Mouse (Mus musculus) limb, embryonic 13.5 days (tissue): ENCODE measurements around the gene Prdx5. TPM values are rescaled to one million over a fixed set of nuclear protein-coding genes. Genes with fewer than 3 reads are reported as not detected.
A peak's percentile ranks its signal among the peaks of the same experiment; 100 is the strongest.

Experiments
- ATAC-seq: fragments of 200-750 bp; cut with Nextera tagmentation; 2 replicates; pipeline ENCODE4 v1.8.0; 2017; ENCODE audit warnings: low read depth, moderate number of reproducible peaks, moderate TSS enrichment; ENCODE audit not compliant: low FRiP score
- H3K27ac ChIP-seq: fragments of 300-500 bp; sonication (generic); 2 replicates; pipeline ENCODE4 v1.5.1; 2015; ENCODE audit warnings: inconsistent platforms, mild to moderate bottlenecking, moderate library complexity
- H3K27me3 ChIP-seq: fragments of 300-500 bp; sonication (generic); 2 replicates; pipeline ENCODE4 v1.6.1; 2015; ENCODE audit warnings: mild to moderate bottlenecking, inconsistent platforms
- H3K36me3 ChIP-seq: fragments of 300-500 bp; sonication (generic); 2 replicates; pipeline ENCODE4 v1.6.1; 2015; ENCODE audit warnings: inconsistent platforms, mild to moderate bottlenecking, moderate library complexity
- H3K4me1 ChIP-seq: fragments of 300-500 bp; sonication (generic); 2 replicates; pipeline ENCODE4 v1.6.1; 2015; ENCODE audit warnings: inconsistent platforms
- H3K4me2 ChIP-seq: fragments of 300-500 bp; sonication (generic); replicated peaks from 2 replicates; pipeline ENCODE4 v1.6.1; 2015; ENCODE audit warnings: inconsistent platforms, mild to moderate bottlenecking, moderate library complexity
- H3K4me3 ChIP-seq: fragments of 300-500 bp; sonication (generic); 2 replicates; pipeline ENCODE4 v1.5.1; 2015; ENCODE audit warnings: moderate library complexity, mild to moderate bottlenecking, inconsistent platforms
- H3K9ac ChIP-seq: fragments of 300-500 bp; sonication (generic); 2 replicates; pipeline ENCODE4 v1.6.1; 2015; ENCODE audit warnings: mild to moderate bottlenecking, inconsistent platforms
- H3K9me3 ChIP-seq: fragments of 300-500 bp; sonication (generic); 2 replicates; pipeline ENCODE4 v1.6.1; 2016; ENCODE audit warnings: inconsistent platforms
- WGBS: fragments of 180-500 bp; shearing (Covaris S2); methylation state at CpG from one replicate; pipeline ENCODE4 v1.1.7; 2015; 5-methylcytosine and 5-hydroxymethylcytosine counted together
- polyA plus RNA-seq: library from polyadenylated mRNA; unstranded; fragments of >200 nt; fragmentation: Nextera tagmentation; extraction: Ambion mirVana; gene quantifications from 2 replicates; pipeline ENCODE4 v1.2.1, GENCODE M21; 2015

The Prdx5 gene
- polyA plus RNA-seq, 1 experiment from 2014 or later, result 223 TPM

DNA sequence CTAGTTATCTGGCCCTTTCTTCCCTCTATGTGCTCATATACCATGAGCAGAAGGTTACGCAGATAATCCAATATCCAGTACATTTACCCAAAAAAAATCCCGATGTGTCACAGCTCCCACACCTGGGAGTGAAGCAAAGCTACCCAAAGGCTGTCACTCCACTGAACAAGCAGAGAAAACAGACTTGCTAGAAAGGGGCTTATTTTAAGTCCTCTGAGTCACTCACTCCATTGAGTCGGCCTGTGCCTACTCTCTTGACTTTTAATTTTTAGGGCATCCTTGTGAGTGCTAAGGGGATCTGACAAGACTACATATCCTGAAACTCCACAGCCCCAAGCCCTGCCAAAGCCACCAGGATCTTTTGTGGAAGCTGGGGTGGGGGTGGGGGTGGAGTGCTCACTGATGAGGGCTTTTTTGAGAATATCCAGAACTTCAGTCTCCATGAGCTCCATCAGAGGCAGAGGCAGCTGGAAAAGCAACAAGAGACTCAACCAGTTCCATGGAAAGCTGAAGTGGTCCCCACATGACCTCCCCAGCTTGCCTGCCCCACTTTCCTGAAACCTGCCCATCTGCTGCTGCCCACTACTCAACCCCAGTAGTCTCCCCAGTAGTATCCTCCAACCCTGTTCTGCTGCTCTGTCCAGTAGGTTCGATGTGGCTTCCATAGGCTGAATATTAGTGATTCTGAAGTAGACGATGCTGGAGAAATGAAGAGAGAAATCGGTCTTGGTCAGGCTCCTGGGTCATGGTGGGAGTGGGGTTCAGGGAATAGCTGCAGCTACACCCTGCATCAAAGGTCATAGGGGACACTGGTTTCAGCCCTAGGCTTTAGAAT lies 13.2 kb upstream of the Prdx5 start:
- H3K9me3 ChIP-seq, result no peaks in the 10 kb centered on the region
- H3K9ac ChIP-seq, result no peak overlapping the region
- H3K4me3 ChIP-seq, result peak overlapping the region; percentile 78; the same call in 1 of the 2 replicates
- H3K36me3 ChIP-seq, result no peaks in the 10 kb centered on the region
- no peak overlapping the region for H3K27ac ChIP-seq
- 61% methylated on average over 6 of the region's 6 CpGs for WGBS
- H3K27me3 ChIP-seq, result peaks cover 57% of the 10 kb centered on the region
- H3K4me1 ChIP-seq, result peaks cover 43% of the 10 kb centered on the region
- no peak for ATAC-seq
- peak overlapping the region; percentile 92 for H3K4me2 ChIP-seq

DNA sequence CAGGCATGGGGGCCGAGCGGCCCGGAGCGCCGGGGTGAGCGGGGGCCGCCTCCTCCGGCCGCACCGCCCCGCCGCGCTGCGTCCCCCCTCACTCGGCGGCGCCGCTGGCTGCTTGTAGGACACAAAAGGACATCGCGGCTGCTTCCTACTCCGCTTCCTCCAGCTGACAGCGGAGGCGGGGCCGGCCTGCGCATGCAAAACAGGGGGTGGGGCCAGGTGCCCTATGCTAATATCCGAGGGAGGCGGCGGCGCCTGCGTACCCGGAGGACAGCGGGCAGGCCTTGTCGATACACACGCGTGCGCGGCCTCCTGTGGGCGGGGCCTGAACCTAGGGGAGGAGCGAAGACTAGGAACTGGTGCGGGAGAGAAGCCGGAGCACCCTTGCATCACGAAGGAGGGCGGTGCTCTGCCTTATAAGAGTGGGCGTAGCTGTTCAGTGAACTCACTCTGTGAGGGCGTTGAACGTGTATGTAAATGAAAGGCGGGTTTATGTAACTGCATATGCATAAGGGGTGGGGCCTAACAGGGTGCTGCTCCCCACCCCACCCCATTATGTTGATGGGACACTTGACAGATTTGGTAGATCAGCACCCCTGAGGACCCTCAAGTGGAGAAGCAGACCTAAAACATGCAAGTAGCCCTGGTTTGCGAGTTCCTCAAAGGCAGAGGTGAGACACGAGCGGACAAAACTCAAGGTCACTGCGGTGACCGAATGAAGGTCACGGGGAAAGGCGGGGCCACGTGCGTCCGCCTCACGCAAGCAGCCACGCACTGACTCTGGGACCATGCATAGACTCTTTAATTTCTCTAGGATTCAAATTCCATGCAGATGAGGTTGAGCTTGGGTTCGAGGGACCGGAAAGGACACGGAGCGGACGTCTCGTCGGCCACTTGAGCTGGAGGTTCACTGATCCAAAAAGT lies 12.0 kb upstream of the Prdx5 start, which contains the start of gene Esrra:
Gene Esrra, minus strand, starts transcription at position 167 of the 921 bp plus-strand sequence.
- under 1% methylated on average over 58 of the region's 66 CpGs for WGBS
- Histone ChIP-seq H3K27ac (peak within 1 kb of the TSS; percentile 22; the same call in 1 of the 2 replicates), H3K36me3 (no peaks in the 10 kb centered on the region), H3K4me1 (peaks cover 39% of the 10 kb centered on the region), H3K27me3 (peaks cover 45% of the 10 kb centered on the region), H3K4me2 (peak within 1 kb of the TSS; percentile 92), H3K9me3 (no peaks in the 10 kb centered on the region), H3K4me3 (peak within 1 kb of the TSS; percentile 78), H3K9ac (peak within 1 kb of the TSS; percentile 74)
- ATAC-seq, result peak; percentile 94

DNA sequence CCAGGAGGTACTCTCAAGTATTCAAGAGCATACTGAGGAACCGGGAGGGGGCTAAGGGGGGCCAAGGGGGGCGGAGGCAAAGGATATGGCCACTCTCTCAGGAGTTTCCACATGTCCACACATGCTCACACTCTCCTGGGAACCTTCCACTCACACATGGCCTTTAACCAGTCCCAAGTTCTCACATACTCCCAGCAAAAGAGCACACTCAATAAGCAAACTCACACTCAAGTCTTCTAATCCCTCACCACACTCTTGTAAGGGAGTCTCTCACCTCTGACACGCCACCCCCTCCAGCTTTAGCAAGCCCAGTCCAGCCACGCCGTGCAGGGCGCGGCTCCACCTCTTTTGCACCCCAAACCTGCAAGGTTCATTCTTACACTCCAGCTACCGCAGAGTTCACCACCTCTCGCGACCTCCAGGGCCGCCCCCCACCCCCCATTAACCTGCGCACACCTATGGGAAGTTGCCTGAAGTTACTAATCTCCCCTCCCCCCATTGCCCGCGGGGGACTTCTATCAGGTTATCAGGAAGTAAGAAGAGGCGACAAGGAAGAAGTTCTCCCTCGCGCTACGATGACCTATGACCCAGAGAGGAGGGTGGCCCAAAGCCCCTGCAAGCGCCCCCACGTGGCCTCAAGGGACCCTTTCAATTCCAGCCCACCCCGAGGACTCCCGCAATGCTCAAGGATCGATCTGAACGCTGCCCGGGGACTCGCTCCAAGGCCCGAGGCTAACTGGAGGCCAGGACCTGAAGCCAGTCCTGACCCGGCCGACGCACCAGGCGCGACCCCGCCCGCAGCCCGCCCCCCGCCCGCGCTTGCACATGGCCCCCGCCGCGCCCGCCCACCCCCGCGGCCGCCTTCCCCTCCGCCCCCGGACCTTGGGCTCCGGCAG lies 11.1 kb upstream of the Prdx5 start:
- Histone ChIP-seq H3K4me2 (peak overlapping the region; percentile 92), H3K9me3 (no peaks in the 10 kb centered on the region), H3K9ac (peak overlapping the region; percentile 74), H3K4me3 (peak overlapping the region; percentile 78), H3K27me3 (peaks cover 36% of the 10 kb centered on the region), H3K4me1 (peaks cover 33% of the 10 kb centered on the region), H3K36me3 (no peaks in the 10 kb centered on the region), H3K27ac (peak overlapping the region; percentile 22; the same call in 1 of the 2 replicates)
- WGBS, result 2% methylated on average over 47 of the region's 48 CpGs
- ATAC-seq, result no peak

DNA sequence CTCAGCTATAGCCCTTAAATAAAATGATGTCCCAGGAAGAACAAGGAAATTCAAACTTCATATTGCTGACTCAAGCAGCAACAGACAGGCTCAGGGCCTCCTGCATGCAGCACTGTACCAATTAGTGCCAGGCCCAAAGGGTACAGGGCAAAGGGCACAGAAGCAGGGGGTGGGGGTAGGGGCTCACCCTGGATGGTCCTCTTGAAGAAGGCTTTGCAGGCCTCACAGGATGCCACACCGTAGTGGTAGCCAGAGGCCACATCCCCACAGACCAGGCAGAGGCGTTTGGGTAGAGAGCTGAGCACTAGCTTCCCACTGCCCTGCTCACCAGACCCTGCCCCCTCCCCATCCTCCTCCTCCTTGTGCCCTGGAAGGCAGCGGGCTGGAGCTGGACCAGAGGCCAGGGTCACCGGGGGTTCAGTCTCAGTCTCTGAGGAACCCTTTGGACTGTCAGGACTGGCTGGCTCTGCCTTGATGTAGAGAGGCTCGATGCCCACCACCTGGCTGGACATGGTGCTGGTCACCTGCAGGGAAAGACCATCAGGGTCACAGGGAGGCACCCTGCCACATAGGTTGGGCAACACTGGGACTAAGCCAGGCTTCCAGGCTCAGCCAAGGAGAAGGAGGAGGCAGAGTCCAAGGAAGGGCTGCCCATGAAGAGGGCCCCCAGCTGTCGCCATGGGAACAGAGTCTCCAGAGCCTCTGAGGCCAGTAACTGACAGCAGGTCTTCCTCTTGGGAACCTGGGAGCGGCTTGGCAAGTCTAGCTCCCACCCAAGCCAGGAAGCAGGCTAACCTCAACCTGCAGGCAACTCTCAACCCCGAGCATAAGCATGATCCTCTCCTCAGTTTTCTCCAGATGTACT lies 10.2 kb upstream of the Prdx5 start:
- Histone ChIP-seq H3K9ac (peak overlapping the region; percentile 74), H3K4me1 (peaks cover 24% of the 10 kb centered on the region), H3K36me3 (no peaks in the 10 kb centered on the region), H3K27ac (no peak overlapping the region), H3K27me3 (peaks cover 27% of the 10 kb centered on the region), H3K9me3 (no peaks in the 10 kb centered on the region), H3K4me2 (peak overlapping the region; percentile 92), H3K4me3 (peak overlapping the region; percentile 78)
- 53% methylated on average over 7 of the region's 8 CpGs for WGBS
- ATAC-seq, result no peak

DNA sequence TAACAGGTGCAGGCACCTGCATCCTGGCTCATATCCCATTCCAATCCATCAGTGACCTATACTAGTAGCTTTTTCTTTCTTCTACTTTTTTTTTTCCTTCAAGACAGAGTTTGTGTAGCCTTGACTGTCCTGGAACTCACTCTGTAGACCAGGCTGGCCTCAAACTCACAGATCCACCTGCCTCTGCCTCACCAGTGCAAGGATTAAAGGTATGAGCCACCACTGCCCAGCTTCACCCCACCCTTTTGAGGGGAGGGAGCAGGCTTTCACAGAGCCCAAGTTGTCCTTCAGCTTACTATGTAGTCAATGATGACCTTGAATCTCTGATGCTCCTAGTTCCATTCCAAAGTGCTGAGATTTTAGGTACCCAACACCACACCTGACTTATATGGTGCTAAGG lies 9.5 kb upstream of the Prdx5 start:
- Histone ChIP-seq H3K27me3 (peaks cover 20% of the 10 kb centered on the region), H3K36me3 (0 out of 2 replicates have a peak, but pooled peaks cover 2% of the 10 kb centered on the region), H3K4me1 (peaks cover 19% of the 10 kb centered on the region), H3K9me3 (no peaks in the 10 kb centered on the region), H3K4me2 (no peak overlapping the region), H3K4me3 (no peak overlapping the region), H3K9ac (no peak overlapping the region), H3K27ac (no peak overlapping the region)
- ATAC-seq, result no peak

DNA sequence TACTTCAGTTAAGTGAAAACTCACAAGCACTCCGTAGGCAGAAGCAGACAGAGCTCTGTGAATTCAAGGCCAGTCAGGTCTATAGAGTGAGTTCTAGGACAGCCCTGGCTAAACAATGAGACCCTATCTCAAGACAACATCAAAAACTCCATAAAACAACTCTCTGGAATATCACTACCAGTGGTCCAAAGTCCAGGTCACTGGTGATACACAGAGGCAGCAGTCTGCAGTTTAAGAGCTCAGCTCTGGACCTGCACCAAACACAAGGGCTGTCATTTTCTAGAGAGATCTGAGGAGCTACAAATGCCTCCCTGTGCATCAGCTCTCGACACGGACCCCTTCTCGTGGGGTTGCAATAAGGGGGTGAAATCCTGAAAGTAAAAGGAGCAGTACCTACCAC lies 8.4 kb upstream of the Prdx5 start:
- no peak overlapping the region for H3K27ac ChIP-seq
- peaks cover 9% of the 10 kb centered on the region for H3K27me3 ChIP-seq
- no peak for ATAC-seq
- peaks cover 13% of the 10 kb centered on the region for H3K36me3 ChIP-seq
- no peak overlapping the region for H3K9ac ChIP-seq
- no peak overlapping the region for H3K4me2 ChIP-seq
- no peaks in the 10 kb centered on the region for H3K9me3 ChIP-seq
- peaks cover 19% of the 10 kb centered on the region for H3K4me1 ChIP-seq
- no peak overlapping the region for H3K4me3 ChIP-seq
- WGBS, result 87% methylated on average over 4 of the region's 4 CpGs

DNA sequence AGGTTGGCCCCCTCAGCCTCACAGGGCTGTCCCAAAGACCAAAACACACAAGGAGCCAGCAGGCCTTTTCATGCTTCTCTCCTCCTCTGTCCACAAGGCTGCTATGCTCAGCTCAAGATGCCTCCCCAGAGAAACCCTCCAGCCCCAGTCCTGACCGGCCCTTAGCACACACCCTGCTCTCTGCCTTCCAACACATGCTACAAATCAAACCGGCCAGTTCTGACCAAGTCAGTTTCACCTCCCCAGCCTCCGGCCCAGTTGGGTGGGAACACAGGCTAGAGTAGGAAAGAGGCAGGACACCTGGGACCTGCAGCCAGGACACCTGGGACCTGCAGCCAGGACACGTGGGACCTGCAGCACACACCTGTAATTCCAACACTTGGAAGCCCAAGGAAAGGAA lies 6.6 kb upstream of the Prdx5 start:
- H3K4me1 ChIP-seq, result peaks cover 13% of the 10 kb centered on the region
- peaks cover 32% of the 10 kb centered on the region for H3K36me3 ChIP-seq
- no peak overlapping the region for H3K4me2 ChIP-seq
- ATAC-seq, result no peak
- H3K9ac ChIP-seq, result no peak overlapping the region
- no peak overlapping the region for H3K4me3 ChIP-seq
- no peaks in the 10 kb centered on the region for H3K9me3 ChIP-seq
- no peak overlapping the region for H3K27ac ChIP-seq
- WGBS, result 71% methylated on average over 4 of the region's 4 CpGs
- H3K27me3 ChIP-seq, result no peaks in the 10 kb centered on the region

DNA sequence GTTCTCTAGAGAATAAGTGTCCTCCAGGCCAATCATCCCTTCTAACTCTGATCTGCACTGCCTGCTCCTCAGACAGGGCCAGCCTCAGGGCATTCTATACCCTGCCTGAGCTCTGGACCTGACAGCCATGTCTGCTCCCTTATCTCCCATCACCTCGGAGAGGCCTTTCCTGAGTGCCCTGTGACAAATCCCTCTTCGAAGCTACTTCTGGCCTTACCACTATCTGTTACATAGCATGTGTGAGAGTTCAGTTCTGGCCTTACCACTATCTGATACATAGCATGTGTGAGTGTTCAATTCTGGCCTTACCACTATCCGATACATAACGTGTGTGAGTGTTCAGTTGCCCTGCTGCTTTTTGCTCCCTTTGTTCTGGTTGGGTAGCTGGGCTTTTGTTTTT lies 5.4 kb upstream of the Prdx5 start:
- Histone ChIP-seq H3K36me3 (peaks cover 37% of the 10 kb centered on the region), H3K27me3 (no peaks in the 10 kb centered on the region), H3K9ac (no peak overlapping the region), H3K4me1 (peaks cover 12% of the 10 kb centered on the region), H3K4me3 (no peak overlapping the region), H3K9me3 (no peaks in the 10 kb centered on the region), H3K27ac (no peak overlapping the region), H3K4me2 (no peak overlapping the region)
- no peak for ATAC-seq
- 81% methylated on average over 4 of the region's 4 CpGs for WGBS

DNA sequence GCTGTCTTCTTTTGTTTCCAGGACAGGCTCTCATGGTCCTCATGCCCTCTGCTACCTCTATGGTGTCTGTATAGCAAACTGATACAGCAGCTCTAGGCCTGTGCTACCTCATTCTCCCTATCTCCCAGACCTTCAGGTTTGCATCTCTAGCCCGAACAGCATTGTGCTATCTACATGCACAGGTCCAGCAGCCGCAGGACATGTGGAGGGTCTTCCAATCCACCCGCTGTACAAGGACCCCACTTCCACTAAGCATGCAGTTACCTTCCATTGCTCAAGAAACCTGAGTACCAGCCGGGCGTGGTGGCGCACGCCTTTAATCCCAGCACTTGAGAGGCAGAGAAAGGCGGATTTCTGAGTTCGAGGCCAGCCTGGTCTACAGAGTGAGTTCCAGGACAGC lies 4.6 kb upstream of the Prdx5 start:
- WGBS, result 88% methylated on average over 9 of the region's 9 CpGs
- Histone ChIP-seq H3K9ac (no peak overlapping the region), H3K4me2 (no peak overlapping the region), H3K9me3 (no peaks in the 10 kb centered on the region), H3K4me3 (no peak overlapping the region), H3K27ac (no peak overlapping the region), H3K4me1 (peaks cover 8% of the 10 kb centered on the region), H3K27me3 (no peaks in the 10 kb centered on the region), H3K36me3 (peaks cover 37% of the 10 kb centered on the region)
- no peak for ATAC-seq

DNA sequence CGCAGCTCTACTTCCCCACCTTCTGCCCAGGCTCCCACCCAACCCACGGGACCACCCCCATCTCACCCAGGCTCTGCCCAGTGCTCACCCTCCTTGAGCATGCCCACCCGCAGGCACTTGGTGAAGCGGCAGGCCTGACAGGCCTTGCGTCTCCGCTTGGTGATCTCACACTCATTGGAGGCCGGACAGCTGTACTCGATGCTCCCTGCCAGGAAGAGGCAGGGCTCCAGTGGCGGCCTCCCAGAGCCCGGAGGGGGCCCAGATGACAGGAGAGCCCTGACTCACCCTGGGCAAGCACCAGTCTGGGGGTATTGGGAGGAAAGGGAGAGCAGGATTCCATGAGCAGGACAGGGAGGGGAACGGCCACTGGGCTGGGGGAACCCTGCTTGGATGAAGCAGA lies 4.1 kb upstream of the Prdx5 start:
- WGBS, result 84% methylated on average over 11 of the region's 11 CpGs
- ATAC-seq, result no peak
- Histone ChIP-seq H3K4me2 (no peak overlapping the region), H3K4me3 (no peak overlapping the region), H3K4me1 (peaks cover 8% of the 10 kb centered on the region), H3K36me3 (peaks cover 37% of the 10 kb centered on the region), H3K9me3 (no peaks in the 10 kb centered on the region), H3K9ac (no peak overlapping the region), H3K27ac (no peak overlapping the region), H3K27me3 (no peaks in the 10 kb centered on the region)

DNA sequence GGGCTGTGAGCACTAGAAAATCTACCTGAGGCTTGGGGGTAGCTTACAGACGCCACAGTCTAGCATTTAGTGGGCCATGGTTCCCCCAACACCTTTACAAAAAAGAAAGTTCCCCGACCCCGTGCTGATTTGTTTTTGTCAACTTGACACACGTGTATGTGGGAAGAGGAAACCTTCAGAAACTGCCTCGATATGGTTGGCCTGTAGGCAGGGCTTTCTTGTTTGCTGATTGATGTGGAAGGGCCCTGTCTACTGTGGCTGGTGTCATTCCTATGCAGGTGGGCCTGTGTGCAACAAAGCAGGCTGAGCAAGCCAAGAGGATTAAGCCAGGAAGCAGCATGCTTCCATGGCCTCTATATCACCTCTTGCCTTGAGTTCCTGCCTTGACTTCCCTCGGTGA lies 3.1 kb upstream of the Prdx5 start:
- peaks cover 37% of the 10 kb centered on the region for H3K36me3 ChIP-seq
- no peak overlapping the region for H3K27ac ChIP-seq
- H3K9ac ChIP-seq, result no peak overlapping the region
- no peaks in the 10 kb centered on the region for H3K27me3 ChIP-seq
- peaks cover 17% of the 10 kb centered on the region for H3K4me1 ChIP-seq
- ATAC-seq, result no peak
- H3K4me2 ChIP-seq, result no peak overlapping the region
- H3K4me3 ChIP-seq, result no peak overlapping the region
- WGBS, result 87% methylated on average over 6 of the region's 6 CpGs
- H3K9me3 ChIP-seq, result no peaks in the 10 kb centered on the region
